Mouse (Mus musculus) cerebellum, adult (tissue): ENCODE data around the gene Kcne4.

ENCODE experiments used
- ATAC-seq: cut with Nextera tagmentation; 2 replicates; pipeline ENCODE4 v1.9.2; 2017; ENCODE audit warnings: mild to moderate bottlenecking, moderate library complexity, mixed read lengths; ENCODE audit not compliant: insufficient number of reproducible peaks, low FRiP score, low TSS enrichment

Gene Kcne4

DNA sequence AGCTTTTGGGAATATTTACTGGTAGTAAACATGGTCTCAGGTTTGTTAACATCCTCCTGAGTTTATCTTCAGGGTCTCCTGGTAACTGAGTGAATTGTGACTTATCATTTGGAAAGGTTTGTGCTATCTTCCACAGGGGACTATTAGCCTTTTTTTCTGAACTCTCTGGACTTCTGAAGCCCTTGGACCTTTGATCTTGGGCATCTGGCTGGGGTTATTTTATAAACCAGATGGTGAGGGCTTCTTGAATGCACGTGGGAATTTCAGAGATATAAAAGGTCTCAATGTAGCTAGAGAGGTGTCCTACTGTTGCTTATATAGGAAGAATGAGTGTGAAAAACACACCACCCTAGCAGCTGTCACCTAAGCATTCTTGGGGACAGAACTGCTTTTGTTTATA, 37.7 kb downstream of the Kcne4 start:
- ATAC-seq = no peak

DNA sequence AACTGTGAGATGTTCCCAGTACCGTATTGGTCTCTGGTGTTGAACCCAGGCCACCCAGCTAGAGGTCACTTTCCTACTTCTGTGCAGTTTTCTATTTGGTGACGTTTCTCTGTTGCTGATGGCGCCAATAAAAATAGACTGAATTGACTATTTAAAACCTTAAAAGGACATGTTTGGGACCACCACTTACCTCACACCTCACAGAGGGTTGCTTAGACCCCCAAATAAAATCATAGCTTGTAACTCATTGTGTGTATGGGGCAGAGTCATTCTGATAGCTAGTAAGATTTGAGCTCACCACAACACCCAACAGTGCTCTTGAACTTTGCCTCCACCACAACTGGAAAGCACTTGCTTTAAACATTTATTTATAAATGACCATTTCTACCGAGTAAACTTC, 43.0 kb downstream of the Kcne4 start:
- ATAC-seq = no peak

DNA sequence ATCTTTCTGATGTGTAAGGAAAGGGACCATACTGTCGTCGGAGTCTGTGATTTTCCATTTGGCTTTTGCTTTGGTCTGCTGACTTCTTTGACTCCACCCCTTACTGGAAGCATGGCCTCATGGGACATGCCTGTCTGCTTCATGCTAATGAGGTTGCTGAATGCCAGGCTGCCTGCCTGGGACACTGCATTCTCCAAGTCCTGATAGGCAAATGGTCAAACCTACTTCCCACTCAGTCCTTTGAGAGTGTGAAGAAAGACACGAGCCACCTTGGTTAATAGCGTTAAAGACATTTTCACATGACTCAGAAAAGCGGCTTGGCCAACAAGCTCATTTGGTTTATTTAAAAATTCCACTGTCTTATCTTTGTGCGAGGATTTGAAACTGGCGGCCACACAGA, 43.5 kb downstream of the Kcne4 start:
- no peak for ATAC-seq

DNA sequence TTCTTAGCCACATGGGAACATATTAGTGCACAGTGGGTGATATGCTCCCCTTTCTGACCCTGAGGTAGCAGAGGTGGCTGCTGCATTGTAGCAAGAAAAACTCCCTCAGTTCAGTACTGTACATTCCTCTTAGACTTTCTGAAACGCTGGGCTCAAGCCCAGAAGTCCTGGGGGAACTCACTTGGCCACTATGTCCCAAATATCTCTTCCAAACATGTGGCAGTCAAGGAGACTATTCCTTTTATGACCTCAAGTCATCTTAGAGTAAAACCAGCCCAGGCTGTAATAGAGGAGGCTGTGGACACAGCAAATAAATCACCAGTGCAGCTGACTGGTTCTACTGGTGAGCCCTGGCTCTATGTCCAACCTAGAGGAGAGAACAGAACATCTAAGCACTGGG, 45.7 kb downstream of the Kcne4 start:
- ATAC-seq = no peak

DNA sequence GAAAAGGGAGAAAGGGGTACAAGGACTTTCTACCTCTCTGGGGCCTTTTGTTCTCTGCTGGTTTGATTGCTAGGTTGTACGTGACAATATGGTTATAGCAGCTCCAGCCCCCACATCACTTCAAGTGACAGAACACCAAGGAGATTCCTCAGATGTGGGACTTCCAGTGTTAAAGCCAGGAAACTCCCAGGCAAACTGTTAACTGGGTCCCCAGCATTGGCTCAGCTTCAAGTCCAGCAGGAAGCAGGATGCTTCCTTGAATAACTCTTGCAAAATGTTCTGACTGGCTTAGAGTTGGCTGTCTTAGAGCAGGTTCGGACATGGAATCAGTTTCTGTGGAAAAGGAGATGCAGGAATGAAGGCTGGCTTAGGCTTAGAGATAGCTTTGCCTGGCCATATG, 47.3 kb downstream of the Kcne4 start:
- no peak for ATAC-seq

DNA sequence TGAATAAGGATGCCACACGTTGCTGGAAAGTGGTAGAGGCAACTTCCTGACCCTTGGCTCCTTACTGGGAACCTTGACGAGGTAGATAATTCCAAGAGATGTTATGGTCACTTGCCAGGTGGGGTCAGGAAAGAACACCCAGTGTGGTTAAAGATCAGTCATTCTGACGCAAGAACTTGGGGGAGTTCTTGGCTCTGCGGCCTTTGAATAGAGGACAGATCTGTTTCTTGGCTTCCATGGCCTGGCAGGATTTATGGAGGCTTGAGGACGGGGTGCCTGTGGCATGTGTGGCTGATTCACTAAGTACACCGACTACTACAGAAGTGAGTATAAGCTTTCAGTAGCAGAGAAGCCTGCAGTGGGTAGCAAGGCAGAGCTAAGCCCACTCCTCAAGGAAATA, 47.8 kb downstream of the Kcne4 start:
- ATAC-seq = no peak

DNA sequence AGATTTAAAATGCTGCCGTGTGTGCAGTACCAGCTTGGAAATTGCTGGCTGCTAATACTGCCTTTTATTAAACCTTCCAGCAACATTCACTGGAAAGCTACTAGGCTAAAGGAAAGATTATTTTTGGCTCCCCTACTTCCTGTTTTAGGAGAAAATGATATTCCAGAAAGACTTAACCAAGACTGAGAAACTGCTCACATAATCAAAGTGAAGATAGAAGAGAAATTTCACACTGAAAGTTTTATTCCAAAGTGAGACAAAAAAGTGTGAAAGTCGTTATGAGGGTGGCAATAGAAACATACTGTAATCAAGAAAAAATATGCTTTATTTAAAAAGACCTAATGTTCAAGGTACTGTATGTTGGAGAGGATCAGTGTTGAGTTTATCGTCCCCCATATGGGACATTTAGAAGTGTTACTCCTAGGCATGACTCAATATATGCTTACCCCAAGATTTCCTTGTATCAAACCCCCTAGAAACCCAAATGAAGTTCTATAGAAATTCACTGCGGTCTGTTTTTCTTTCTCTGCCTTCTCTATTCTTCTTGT, 48.3 kb downstream of the Kcne4 start:
- no peak for ATAC-seq

DNA sequence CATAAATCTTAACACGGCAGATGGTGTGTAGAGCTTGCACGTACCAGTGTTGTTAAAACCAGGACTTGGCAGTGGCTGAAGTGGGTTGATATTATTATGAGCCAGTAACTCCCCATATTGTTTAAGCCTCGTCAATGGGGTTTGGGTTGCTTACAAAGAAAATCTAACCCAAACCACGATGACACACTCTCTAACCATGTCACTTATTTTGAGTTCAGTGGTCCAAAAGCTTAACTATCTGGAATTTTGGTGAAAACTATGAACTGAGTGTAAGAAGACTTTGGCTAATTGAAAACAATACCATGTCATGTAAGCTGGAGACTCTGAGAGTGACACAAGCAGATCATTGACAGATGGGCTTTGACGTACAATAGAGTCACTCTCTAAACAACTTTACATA, 49.4 kb downstream of the Kcne4 start:
- no peak for ATAC-seq

DNA sequence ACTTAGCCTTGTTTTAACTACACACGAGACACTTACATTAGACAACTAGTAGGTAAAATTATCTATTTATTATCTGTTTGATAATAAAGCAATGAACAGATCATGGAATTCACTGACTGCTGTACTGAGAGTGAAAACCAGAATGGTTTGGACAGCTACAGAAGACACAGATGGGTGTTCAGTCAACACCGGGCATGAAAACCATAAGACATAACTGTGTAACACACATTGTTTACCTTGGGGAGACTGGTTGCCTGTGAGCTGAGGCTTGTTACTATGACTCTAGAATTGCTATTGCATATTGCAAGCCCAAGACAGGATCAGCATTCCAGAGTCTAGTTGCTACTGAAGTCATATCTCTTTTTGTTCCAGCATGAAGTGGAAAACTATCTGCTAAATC, 49.9 kb downstream of the Kcne4 start:
- ATAC-seq = no peak
